Mouse (Mus musculus) ovary, postnatal 10 days (tissue): ENCODE measurements around the gene Klhl33.
"Not testable (repeated sequence)": the region's sequence is repeated elsewhere in the genome, so short reads cannot be mapped to it uniquely, and the experiment has no call there.

ENCODE experiments used
- DNase-seq: peaks from one replicate; pipeline ENCODE4 v3.0.0; 2022; ENCODE audit warnings: low spot score

Gene Klhl33

GRCm38 (mm10) chr14:50903973-50904827 is 6.9 kb upstream of the Klhl33 start:
- no peak for DNase-seq

- not testable (repeated sequence) for DNase-seq
Measured at GRCm38 (mm10) chr14:50897992-50898391, 685 bp upstream of the Klhl33 start.

- DNase-seq = no peak
Measured at GRCm38 (mm10) chr14:50896747-50897373, 447 bp downstream of the Klhl33 start.

GRCm38 (mm10) chr14:50895985-50896746 is 1.1 kb downstream of the Klhl33 start:
- peak; percentile 21 for DNase-seq

- DNase-seq = no peak
Measured at GRCm38 (mm10) chr14:50895407-50895806, 1.9 kb downstream of the Klhl33 start.

GRCm38 (mm10) chr14:50892541-50893459 is 4.5 kb downstream of the Klhl33 start:
- DNase-seq = peak; percentile 7

- DNase-seq = no peak
Measured at GRCm38 (mm10) chr14:50892091-50892490, 5.2 kb downstream of the Klhl33 start.

GRCm38 (mm10) chr14:50891621-50892020 is 5.7 kb downstream of the Klhl33 start:
- no peak for DNase-seq

- no peak for DNase-seq
Measured at GRCm38 (mm10) chr14:50876236-50876950, 20.9 kb downstream of the Klhl33 start.

- no peak for DNase-seq
Measured at GRCm38 (mm10) chr14:50875591-50876230, 21.6 kb downstream of the Klhl33 start.

GRCm38 (mm10) chr14:50875175-50875574 is 22.1 kb downstream of the Klhl33 start:
- no peak for DNase-seq

- DNase-seq = no peak
Measured at GRCm38 (mm10) chr14:50871284-50871683, 26.0 kb downstream of the Klhl33 start.

GRCm38 (mm10) chr14:50870805-50871143 is 26.5 kb downstream of the Klhl33 start:
- DNase-seq = no peak

- DNase-seq = peak; percentile 58
Measured at GRCm38 (mm10) chr14:50869889-50870804, 27.2 kb downstream of the Klhl33 start, which contains the start of gene Tep1. TSS of gene Tep1 (minus strand) at chr14:50870560.

- DNase-seq = no peak
Measured at GRCm38 (mm10) chr14:50868656-50869055, 28.7 kb downstream of the Klhl33 start.

- DNase-seq = no peak
Measured at GRCm38 (mm10) chr14:50868211-50868610, 29.1 kb downstream of the Klhl33 start.

- DNase-seq = no peak
Measured at GRCm38 (mm10) chr14:50866966-50867365, 30.3 kb downstream of the Klhl33 start.

- DNase-seq = not testable (repeated sequence)
Measured at GRCm38 (mm10) chr14:50865005-50865404, 32.3 kb downstream of the Klhl33 start.

GRCm38 (mm10) chr14:50862641-50863040 is 34.7 kb downstream of the Klhl33 start:
- DNase-seq = no peak
